Mouse (Mus musculus): ENCODE results near the gene Cpa3. TPM values are rescaled to one million over a fixed set of nuclear protein-coding genes. Genes with fewer than 3 reads are reported as not detected.

Gene Cpa3
- polyA plus RNA-seq, 1 experiment from 2014 or later: 28.0 TPM

- H3K36me3 ChIP-seq: no peaks in the 10 kb centered on the region
- no peaks in the 10 kb centered on the region for H3K9me3 ChIP-seq
- H3K27ac ChIP-seq: no peak overlapping the region
- 76% methylated on average over 3 of the region's 3 CpGs for WGBS
- no peaks in the 10 kb centered on the region for H3K27me3 ChIP-seq
- no peaks in the 10 kb centered on the region for H3K4me1 ChIP-seq
- ATAC-seq (ENCODE audit: low FRiP score, low read depth): no peak
- H3K9ac ChIP-seq: no peak overlapping the region
- no peak overlapping the region for H3K4me3 ChIP-seq
- H3K4me2 ChIP-seq (replicated peaks): no peak overlapping the region
Observed at GRCm38 (mm10) chr3:20222136-20222535, 19.8 kb downstream of the Cpa3 start.

GRCm38 (mm10) chr3:20198869-20199268 is 43.1 kb downstream of the Cpa3 start:
- 0 out of 2 replicates have a peak, but pooled peaks have one; percentile 73 for ATAC-seq (ENCODE audit: low FRiP score, low read depth)

GRCm38 (mm10) chr3:20197878-20198277 is 44.1 kb downstream of the Cpa3 start:
- Histone ChIP-seq H3K9me3 (no peaks in the 10 kb centered on the region), H3K4me3 (no peak overlapping the region), H3K9ac (no peak overlapping the region), H3K27ac (no peak overlapping the region), H3K36me3 (no peaks in the 10 kb centered on the region), H3K4me2 (replicated peaks) (no peak overlapping the region), H3K4me1 (no peaks in the 10 kb centered on the region), H3K27me3 (no peaks in the 10 kb centered on the region)
- no peak for ATAC-seq (ENCODE audit: low FRiP score, low read depth)
- WGBS: 89% methylated on average over 10 of the region's 10 CpGs

More at GRCm38 (mm10) chr3:20198869-20199268, 43.1 kb downstream of the Cpa3 start:
- no peaks in the 10 kb centered on the region for H3K4me1 ChIP-seq
- H3K9me3 ChIP-seq: no peaks in the 10 kb centered on the region
- 26% methylated on average over 6 of the region's 6 CpGs for WGBS
- H3K27me3 ChIP-seq: no peaks in the 10 kb centered on the region
- H3K4me3 ChIP-seq: no peak overlapping the region
- no peaks in the 10 kb centered on the region for H3K36me3 ChIP-seq
- no peak overlapping the region for H3K4me2 ChIP-seq (replicated peaks)
- H3K27ac ChIP-seq: no peak overlapping the region
- no peak overlapping the region for H3K9ac ChIP-seq

- no peaks in the 10 kb centered on the region for H3K9me3 ChIP-seq
- H3K27ac ChIP-seq: no peak overlapping the region
- no peak for ATAC-seq (ENCODE audit: low FRiP score, low read depth)
- H3K36me3 ChIP-seq: no peaks in the 10 kb centered on the region
- H3K9ac ChIP-seq: no peak overlapping the region
- 64% methylated on average over 5 of the region's 5 CpGs for WGBS
- H3K27me3 ChIP-seq: no peaks in the 10 kb centered on the region
- no peaks in the 10 kb centered on the region for H3K4me1 ChIP-seq
- H3K4me3 ChIP-seq: no peak overlapping the region
- no peak overlapping the region for H3K4me2 ChIP-seq (replicated peaks)
Observed at GRCm38 (mm10) chr3:20188976-20189675, 52.9 kb downstream of the Cpa3 start.

- Histone ChIP-seq H3K9me3 (no peaks in the 10 kb centered on the region), H3K9ac (no peak overlapping the region), H3K27me3 (no peaks in the 10 kb centered on the region), H3K4me2 (replicated peaks) (no peak overlapping the region), H3K4me1 (no peaks in the 10 kb centered on the region), H3K4me3 (no peak overlapping the region), H3K27ac (no peak overlapping the region), H3K36me3 (no peaks in the 10 kb centered on the region)
- WGBS: 90% methylated on average over 6 of the region's 6 CpGs
- ATAC-seq (ENCODE audit: low FRiP score, low read depth): no peak
Observed at GRCm38 (mm10) chr3:20172394-20172793, 69.6 kb downstream of the Cpa3 start.

- Histone ChIP-seq H3K9ac (no peak overlapping the region), H3K4me2 (replicated peaks) (no peak overlapping the region), H3K27ac (no peak overlapping the region), H3K27me3 (no peaks in the 10 kb centered on the region), H3K4me3 (no peak overlapping the region), H3K36me3 (no peaks in the 10 kb centered on the region), H3K4me1 (no peaks in the 10 kb centered on the region), H3K9me3 (no peaks in the 10 kb centered on the region)
- 92% methylated on average over 1 of the region's 1 CpGs for WGBS
- ATAC-seq (ENCODE audit: low FRiP score, low read depth): no peak
Observed at GRCm38 (mm10) chr3:20167487-20167886, 74.5 kb downstream of the Cpa3 start.

Small RNA genes lying within 50 kb of the gene (microRNA-seq; reads per million reads assigned to microRNA genes)
- gene Mir7007: not detected

Other genes with a start within 250 kb of the Cpa3 start
- gene Hps3, start 206.9 kb downstream of the Cpa3 start, polyA plus RNA-seq (2015; fragmentation: Nextera tagmentation; extraction: Ambion mirVana): 9.5 and 10.0 TPM in 2 replicates
- gene Hltf, start 184.4 kb downstream of the Cpa3 start, polyA plus RNA-seq (2015; fragmentation: Nextera tagmentation; extraction: Ambion mirVana): 15.6 and 17.2 TPM in 2 replicates
- 46.6 and 47.2 TPM in 2 replicates for gene Gyg, start 86.9 kb downstream of the Cpa3 start, polyA plus RNA-seq (2015; fragmentation: Nextera tagmentation; extraction: Ambion mirVana)
- gene Cpb1, start 33.6 kb upstream of the Cpa3 start, polyA plus RNA-seq (2015; fragmentation: Nextera tagmentation; extraction: Ambion mirVana): 0.15 TPM in 1 of 2 replicates, not detected in the other
- gene Agtr1b, start 125.0 kb upstream of the Cpa3 start, polyA plus RNA-seq (2015; fragmentation: Nextera tagmentation; extraction: Ambion mirVana): 0.06 and 0.11 TPM in 2 replicates

Data from limb, embryonic 13.5 days (tissue).